Mouse (Mus musculus) embryonic fibroblast, embryonic 13.5 days (primary cell): ENCODE results near the gene Txn2.

ENCODE experiments used
- CTCF ChIP-seq: IDR thresholded peaks from 2 replicates; pipeline ENCODE4 v1.5.1; 2011; ENCODE audit warnings: mild to moderate bottlenecking, control low read depth, low read length, moderate library complexity, borderline replicate concordance; ENCODE audit not compliant: insufficient read depth
- POLR2A ChIP-seq: IDR thresholded peaks from 2 replicates; pipeline ENCODE4 v1.6.1; 2011; ENCODE audit warnings: low read depth, mild to moderate bottlenecking, control low read depth, low read length, moderate library complexity

DNA sequence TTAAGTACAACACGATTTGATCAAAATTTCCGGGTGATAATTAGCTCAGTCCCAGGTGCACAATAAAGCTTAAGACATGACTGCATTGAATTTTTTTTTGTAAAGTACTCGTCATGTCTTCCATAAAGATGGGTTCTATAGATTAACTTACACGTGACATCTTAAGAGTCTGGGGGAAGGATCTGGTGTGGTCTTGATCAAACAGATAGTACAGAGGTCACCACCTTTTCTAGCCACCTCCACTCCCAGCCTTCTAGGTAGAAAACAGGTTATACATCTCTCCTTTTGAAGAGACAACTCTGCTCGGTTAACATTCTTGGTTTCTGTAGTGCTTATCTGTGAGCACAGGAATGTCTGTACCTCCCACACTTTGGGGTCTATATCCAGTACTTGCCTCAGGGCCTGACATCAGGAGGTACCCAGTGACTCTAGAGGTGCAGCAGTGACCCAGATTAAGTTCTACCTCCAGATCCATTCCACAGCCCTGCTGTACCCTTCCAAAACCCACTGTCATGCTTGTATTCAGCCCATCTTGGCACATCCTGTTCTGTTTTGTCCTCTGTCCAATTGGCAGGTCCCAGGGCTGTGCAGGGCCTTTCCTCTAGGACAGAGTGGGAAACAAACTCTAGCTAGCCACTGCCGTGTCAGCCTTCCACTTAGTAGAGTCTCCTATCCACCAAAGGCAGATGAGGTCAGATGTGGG is 2.3 kb upstream of the Txn2 start:
- TF ChIP-seq POLR2A: no peak
- no peak for TF ChIP-seq CTCF
